Mouse (Mus musculus): ENCODE results near the gene Gm20388. TPM values are rescaled to one million over a fixed set of nuclear protein-coding genes. Genes with fewer than 3 reads are reported as not detected.

The Gm20388 gene
- polyA plus RNA-seq, 1 experiment from 2014 or later = not detected

DNA sequence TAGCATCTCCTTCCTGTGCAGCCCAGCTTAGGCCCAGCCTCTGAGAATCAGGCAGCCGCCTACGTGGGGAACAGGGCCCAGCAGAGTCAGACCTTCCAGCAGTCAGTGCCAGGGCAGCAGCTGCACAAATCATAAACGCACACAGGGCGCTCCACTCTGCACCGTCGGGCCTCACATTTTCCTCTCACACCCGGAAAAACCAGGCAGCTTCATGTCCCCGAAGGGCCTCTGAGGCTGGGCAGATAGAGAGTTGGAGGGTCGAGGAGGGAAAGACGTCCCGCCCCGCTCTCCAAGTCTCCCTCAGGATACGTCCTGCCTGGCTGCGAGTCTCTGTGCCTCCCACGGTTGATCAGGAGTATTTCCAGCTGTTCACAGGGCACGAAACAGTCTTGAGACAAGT, 2600.9 kb downstream of the Gm20388 start:
- Histone ChIP-seq H3K9me3 (ENCODE audit: control insufficient read depth, low read length) (no peaks in the 10 kb centered on the region), H3K4me1 (replicated peaks; ENCODE audit: control insufficient read depth, insufficient read depth, low read length) (peaks cover 17% of the 10 kb centered on the region), H3K36me3 (ENCODE audit: control insufficient read depth, insufficient read depth, low read length) (peaks cover 2% of the 10 kb centered on the region; the same call in 1 of the 2 replicates), H3K27ac (ENCODE audit: low read length) (peak overlapping the region; percentile 15), H3K27me3 (ENCODE audit: control insufficient read depth, insufficient read depth, low read depth, low read length) (no peaks in the 10 kb centered on the region), H3K4me2 (ENCODE audit: low read depth, low read length) (no peak overlapping the region), H3K9ac (ENCODE audit: low read length) (no peak overlapping the region), H3K4me3 (ENCODE audit: low read length) (no peak overlapping the region)
- ATAC-seq (ENCODE audit: low read depth) = peak; percentile 89
- WGBS = 32% methylated on average over 16 of the region's 16 CpGs

DNA sequence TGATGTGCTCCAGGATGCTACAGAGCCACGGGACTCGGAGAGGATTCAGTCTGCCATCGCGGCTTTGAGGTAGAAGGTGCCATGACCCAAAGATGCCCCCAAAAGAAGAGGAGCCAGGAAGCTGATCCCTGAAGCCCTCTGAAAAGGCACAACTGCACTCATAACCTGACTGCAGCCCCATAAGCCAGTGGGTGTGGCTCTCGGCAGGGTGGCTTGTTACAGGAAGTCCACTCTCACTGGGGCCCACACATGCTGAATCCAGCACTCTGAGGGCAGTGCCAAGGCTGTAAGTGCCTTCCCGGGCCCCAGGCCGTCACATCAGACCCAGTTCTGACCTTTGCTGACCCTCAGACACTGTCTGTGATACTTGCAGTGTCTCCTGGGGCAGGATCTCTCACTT, 2601.8 kb downstream of the Gm20388 start:
- Histone ChIP-seq H3K9me3 (ENCODE audit: control insufficient read depth, low read length) (no peaks in the 10 kb centered on the region), H3K27me3 (ENCODE audit: control insufficient read depth, insufficient read depth, low read depth, low read length) (no peaks in the 10 kb centered on the region), H3K4me2 (ENCODE audit: low read depth, low read length) (no peak overlapping the region), H3K4me3 (ENCODE audit: low read length) (no peak overlapping the region), H3K27ac (ENCODE audit: low read length) (peak overlapping the region; percentile 15), H3K36me3 (ENCODE audit: control insufficient read depth, insufficient read depth, low read length) (peaks cover 2% of the 10 kb centered on the region; the same call in 1 of the 2 replicates), H3K9ac (ENCODE audit: low read length) (no peak overlapping the region), H3K4me1 (replicated peaks; ENCODE audit: control insufficient read depth, insufficient read depth, low read length) (peaks cover 25% of the 10 kb centered on the region)
- no peak for ATAC-seq (ENCODE audit: low read depth)
- 60% methylated on average over 7 of the region's 7 CpGs for WGBS

DNA sequence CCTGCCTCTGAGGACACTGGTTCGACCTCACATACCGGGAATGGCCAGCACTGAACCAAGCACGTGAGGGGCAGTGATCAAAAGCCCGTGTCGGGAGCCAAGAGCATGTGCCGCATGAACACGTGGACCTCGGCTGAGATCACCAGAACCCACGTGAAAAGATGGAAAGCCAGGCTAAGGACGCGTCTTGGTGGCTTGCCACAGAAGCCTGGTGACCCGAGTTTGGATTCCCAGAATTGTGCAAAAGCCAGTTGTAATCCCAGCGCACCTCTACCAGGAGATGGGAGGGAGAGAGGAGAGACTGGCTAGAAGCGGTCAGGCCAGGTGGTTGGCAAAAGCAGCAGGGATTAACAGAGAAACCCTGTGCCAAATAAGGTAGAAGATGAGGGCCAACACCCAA, 2605.1 kb downstream of the Gm20388 start:
- Histone ChIP-seq H3K4me3 (ENCODE audit: low read length) (no peak overlapping the region), H3K9me3 (ENCODE audit: control insufficient read depth, low read length) (no peaks in the 10 kb centered on the region), H3K36me3 (ENCODE audit: control insufficient read depth, insufficient read depth, low read length) (peaks cover 2% of the 10 kb centered on the region; the same call in 1 of the 2 replicates), H3K9ac (ENCODE audit: low read length) (no peak overlapping the region), H3K27ac (ENCODE audit: low read length) (no peak overlapping the region), H3K4me1 (replicated peaks; ENCODE audit: control insufficient read depth, insufficient read depth, low read length) (peaks cover 44% of the 10 kb centered on the region), H3K27me3 (ENCODE audit: control insufficient read depth, insufficient read depth, low read depth, low read length) (no peaks in the 10 kb centered on the region), H3K4me2 (ENCODE audit: low read depth, low read length) (no peak overlapping the region)
- ATAC-seq (ENCODE audit: low read depth) = no peak
- WGBS = 87% methylated on average over 14 of the region's 14 CpGs

DNA sequence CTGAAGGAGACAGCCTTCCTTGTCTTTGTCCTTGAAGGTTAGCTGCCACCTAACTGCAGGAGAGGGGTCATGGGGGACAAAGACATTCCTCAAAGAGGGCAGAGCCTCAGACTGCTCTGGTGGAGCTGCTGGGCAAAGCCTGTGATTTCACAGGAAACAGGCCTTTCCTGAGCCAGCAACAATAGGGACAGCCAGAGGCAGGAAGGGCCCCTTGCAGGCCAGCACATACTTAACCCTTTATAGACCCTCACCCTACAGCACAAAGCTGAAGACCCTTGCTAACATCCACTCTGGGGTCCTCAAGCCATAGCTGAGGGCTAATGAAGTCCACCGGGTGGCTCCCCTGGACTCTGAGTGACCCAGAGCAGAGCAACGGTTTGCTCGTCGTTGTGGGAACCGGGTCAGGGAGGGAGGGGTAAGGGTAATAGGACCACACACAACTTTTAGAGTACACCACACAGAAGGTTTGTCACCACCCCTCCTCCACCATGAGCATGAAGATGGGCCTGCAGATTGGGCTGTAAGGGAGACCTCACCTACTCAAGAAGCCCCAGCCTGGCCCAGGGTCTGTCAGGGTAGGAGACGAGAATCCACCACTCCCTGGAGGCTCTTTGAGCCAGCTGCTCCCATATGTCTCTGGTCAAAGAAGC, 2607.0 kb downstream of the Gm20388 start:
- peak overlapping the region; percentile 32 for H3K9ac ChIP-seq (ENCODE audit: low read length)
- 9% methylated on average over 6 of the region's 6 CpGs for WGBS
- peaks cover 38% of the 10 kb centered on the region for H3K4me1 ChIP-seq (replicated peaks; ENCODE audit: control insufficient read depth, insufficient read depth, low read length)

DNA sequence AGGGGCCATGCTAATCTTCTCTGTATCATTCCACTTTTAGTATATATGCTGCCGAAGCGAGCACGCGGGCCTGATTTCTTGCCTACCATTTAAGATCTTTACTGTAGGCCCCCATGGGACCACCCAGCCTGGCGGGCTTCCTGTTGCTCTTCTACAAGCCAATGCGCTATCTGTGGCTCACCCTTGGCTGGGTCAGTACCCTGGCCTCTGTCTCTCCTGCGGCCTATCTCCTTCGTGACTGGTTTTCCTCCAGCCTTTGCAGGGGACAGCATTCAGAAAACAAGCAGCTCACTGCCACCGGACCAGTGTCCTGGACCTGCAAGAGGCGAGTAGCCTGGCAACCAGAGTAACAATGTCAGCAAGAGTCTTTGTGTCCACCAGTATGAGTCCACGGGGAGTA, 2610.0 kb downstream of the Gm20388 start:
- no peaks in the 10 kb centered on the region for H3K36me3 ChIP-seq (ENCODE audit: control insufficient read depth, insufficient read depth, low read length)
- H3K9me3 ChIP-seq (ENCODE audit: control insufficient read depth, low read length) = no peaks in the 10 kb centered on the region
- no peak for ATAC-seq (ENCODE audit: low read depth)
- H3K4me3 ChIP-seq (ENCODE audit: low read length) = no peak overlapping the region
- H3K27me3 ChIP-seq (ENCODE audit: control insufficient read depth, insufficient read depth, low read depth, low read length) = no peaks in the 10 kb centered on the region
- peaks cover 67% of the 10 kb centered on the region for H3K4me1 ChIP-seq (replicated peaks; ENCODE audit: control insufficient read depth, insufficient read depth, low read length)
- 74% methylated on average over 11 of the region's 11 CpGs for WGBS
- no peak overlapping the region for H3K4me2 ChIP-seq (ENCODE audit: low read depth, low read length)
- peak overlapping the region; percentile 87 for H3K27ac ChIP-seq (ENCODE audit: low read length)
- H3K9ac ChIP-seq (ENCODE audit: low read length) = peak overlapping the region; percentile 42; the same call in 1 of the 2 replicates

More for the DNA sequence above, 2607.0 kb downstream of the Gm20388 start:
- peaks cover 2% of the 10 kb centered on the region; the same call in 1 of the 2 replicates for H3K36me3 ChIP-seq (ENCODE audit: control insufficient read depth, insufficient read depth, low read length)
- no peak overlapping the region for H3K4me3 ChIP-seq (ENCODE audit: low read length)
- ATAC-seq (ENCODE audit: low read depth) = peak; percentile 90
- H3K4me2 ChIP-seq (ENCODE audit: low read depth, low read length) = peak overlapping the region; percentile 13; the same call in 1 of the 2 replicates
- H3K27me3 ChIP-seq (ENCODE audit: control insufficient read depth, insufficient read depth, low read depth, low read length) = no peaks in the 10 kb centered on the region
- H3K9me3 ChIP-seq (ENCODE audit: control insufficient read depth, low read length) = no peaks in the 10 kb centered on the region
- H3K27ac ChIP-seq (ENCODE audit: low read length) = peak overlapping the region; percentile 95

DNA sequence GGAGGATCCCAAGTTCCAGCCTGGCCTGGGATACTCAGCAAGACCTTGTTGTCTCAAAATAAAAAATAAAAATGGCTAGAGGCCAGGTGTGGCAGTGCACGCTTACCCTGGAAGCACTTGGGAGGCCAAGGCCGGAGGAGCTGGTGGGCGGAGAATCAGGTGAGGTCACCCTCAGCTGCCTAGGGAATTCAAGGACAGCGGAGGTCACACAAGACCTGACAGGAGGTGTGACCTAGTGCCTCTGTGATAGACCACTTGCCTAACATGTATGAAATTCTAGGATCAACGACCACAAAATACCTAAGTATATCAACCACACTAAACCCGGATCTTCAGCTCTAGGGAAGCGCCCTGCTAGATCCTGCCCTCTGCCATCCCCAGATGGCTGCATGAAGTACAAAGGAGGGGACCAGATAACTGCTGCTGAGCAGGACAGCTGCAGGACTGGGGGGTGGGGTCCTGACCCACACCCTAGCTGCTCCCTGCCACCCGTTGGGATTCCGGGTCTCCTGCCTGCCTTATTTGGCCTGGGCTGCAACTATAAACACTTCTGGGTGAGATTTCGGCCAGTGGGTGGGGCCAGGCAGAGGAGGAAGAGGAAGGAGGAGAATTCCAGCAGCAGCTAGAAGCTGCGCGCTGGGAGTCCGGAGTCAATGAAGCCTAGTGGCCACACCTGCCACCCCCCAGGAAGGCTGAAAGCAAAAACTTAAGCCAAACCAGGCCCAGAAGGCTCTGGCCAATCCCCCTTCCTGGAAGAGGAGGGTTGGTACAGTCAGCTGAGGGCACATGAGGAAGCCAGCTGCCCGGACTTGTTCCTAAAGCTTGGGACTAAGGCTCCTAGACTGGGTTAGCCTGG, 2612.4 kb downstream of the Gm20388 start:
- H3K9ac ChIP-seq (ENCODE audit: low read length) = peak overlapping the region; percentile 46
- ATAC-seq (ENCODE audit: low read depth) = peak; percentile 43
- H3K27ac ChIP-seq (ENCODE audit: low read length) = peak overlapping the region; percentile 79
- no peak overlapping the region for H3K4me3 ChIP-seq (ENCODE audit: low read length)
- no peaks in the 10 kb centered on the region for H3K36me3 ChIP-seq (ENCODE audit: control insufficient read depth, insufficient read depth, low read length)
- no peaks in the 10 kb centered on the region for H3K27me3 ChIP-seq (ENCODE audit: control insufficient read depth, insufficient read depth, low read depth, low read length)
- peak overlapping the region; percentile 19; the same call in 1 of the 2 replicates for H3K4me2 ChIP-seq (ENCODE audit: low read depth, low read length)
- peaks cover 74% of the 10 kb centered on the region for H3K4me1 ChIP-seq (replicated peaks; ENCODE audit: control insufficient read depth, insufficient read depth, low read length)
- no peaks in the 10 kb centered on the region for H3K9me3 ChIP-seq (ENCODE audit: control insufficient read depth, low read length)
- WGBS = 39% methylated on average over 14 of the region's 14 CpGs

DNA sequence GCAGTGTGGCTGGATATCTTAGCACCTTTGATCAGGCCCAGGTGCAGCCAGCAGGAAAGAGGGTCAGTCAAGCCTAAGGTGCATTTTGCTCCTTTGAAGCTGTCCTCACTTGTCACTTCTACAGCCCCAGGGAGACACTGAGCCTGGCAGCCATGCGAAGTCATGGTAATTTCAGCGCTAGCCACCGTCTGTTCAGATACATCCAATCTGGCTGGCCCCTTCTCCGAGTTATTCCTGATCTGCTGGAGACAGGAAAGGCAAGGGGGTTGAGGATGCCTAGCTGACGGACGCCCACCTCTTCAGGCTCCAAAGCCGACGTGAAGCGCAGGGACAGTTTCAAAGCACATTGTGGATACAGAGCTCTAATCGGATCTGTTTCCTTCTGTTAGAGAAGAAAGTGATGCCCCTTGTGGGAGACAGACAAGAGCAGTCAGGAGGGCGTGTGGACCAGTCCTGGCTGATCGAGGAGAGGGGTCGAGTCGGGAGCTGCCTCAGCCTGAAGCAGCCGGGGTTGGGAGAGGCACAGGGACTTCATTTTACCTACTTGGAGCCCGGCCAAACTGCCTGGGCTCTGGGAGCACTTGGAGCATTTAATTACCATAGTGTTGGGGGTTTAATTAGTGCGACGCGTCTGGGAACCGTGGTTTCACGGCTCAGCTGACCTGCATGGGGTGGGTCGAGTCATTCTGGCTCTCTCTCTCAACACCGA, 2613.2 kb downstream of the Gm20388 start:
- H3K9me3 ChIP-seq (ENCODE audit: control insufficient read depth, low read length) = no peaks in the 10 kb centered on the region
- WGBS = 22% methylated on average over 23 of the region's 23 CpGs
- H3K27me3 ChIP-seq (ENCODE audit: control insufficient read depth, insufficient read depth, low read depth, low read length) = no peaks in the 10 kb centered on the region
- H3K9ac ChIP-seq (ENCODE audit: low read length) = peak overlapping the region; percentile 46
- ATAC-seq (ENCODE audit: low read depth) = no peak
- peak overlapping the region; percentile 19 for H3K4me2 ChIP-seq (ENCODE audit: low read depth, low read length)
- H3K36me3 ChIP-seq (ENCODE audit: control insufficient read depth, insufficient read depth, low read length) = no peaks in the 10 kb centered on the region
- H3K4me3 ChIP-seq (ENCODE audit: low read length) = no peak overlapping the region
- peak overlapping the region; percentile 79 for H3K27ac ChIP-seq (ENCODE audit: low read length)
- peaks cover 66% of the 10 kb centered on the region for H3K4me1 ChIP-seq (replicated peaks; ENCODE audit: control insufficient read depth, insufficient read depth, low read length)

DNA sequence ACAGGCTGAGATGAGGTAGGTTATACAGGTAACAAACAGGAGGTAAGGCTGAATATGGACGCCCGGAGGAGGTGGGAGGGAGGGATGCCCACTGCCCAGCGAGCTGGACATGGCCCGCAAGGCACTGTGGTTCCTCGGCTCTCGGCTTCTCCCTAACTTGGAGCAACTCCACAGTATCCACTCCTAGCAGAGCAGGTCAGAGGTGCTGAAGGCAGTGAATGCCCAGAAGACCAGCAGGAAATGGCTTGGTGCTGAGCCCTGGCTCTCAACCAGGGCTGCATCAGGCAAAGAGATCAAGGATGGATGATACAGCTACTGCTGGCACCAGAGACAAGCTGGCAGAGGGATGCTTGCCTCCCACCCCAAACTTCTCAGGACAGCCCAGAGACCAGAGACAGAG, 2613.9 kb downstream of the Gm20388 start:
- Histone ChIP-seq H3K4me3 (ENCODE audit: low read length) (no peak overlapping the region), H3K36me3 (ENCODE audit: control insufficient read depth, insufficient read depth, low read length) (no peaks in the 10 kb centered on the region), H3K27me3 (ENCODE audit: control insufficient read depth, insufficient read depth, low read depth, low read length) (no peaks in the 10 kb centered on the region), H3K27ac (ENCODE audit: low read length) (peak overlapping the region; percentile 79), H3K9me3 (ENCODE audit: control insufficient read depth, low read length) (no peaks in the 10 kb centered on the region), H3K9ac (ENCODE audit: low read length) (peak overlapping the region; percentile 46), H3K4me1 (replicated peaks; ENCODE audit: control insufficient read depth, insufficient read depth, low read length) (peaks cover 61% of the 10 kb centered on the region), H3K4me2 (ENCODE audit: low read depth, low read length) (no peak overlapping the region)
- no peak for ATAC-seq (ENCODE audit: low read depth)
- 77% methylated on average over 6 of the region's 6 CpGs for WGBS

DNA sequence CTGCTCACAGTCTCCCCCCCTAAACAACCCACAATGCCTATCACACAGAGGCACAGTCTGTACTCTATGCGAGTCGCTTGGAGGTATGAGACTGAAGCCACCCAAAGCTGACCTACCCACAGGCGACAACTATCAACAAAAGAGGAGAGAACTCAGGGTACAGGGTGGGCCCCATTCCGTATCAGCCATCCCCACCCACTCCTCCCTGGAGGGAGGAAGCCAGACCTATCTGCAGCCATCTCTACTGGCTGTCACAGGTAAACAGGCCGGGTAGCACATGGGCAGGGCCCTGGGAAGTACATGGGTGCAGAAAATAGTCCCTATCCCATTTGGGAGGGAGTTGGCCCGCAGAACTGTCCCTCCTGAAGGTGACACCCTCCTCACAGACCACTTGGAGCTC, 2614.4 kb downstream of the Gm20388 start:
- Histone ChIP-seq H3K27ac (ENCODE audit: low read length) (no peak overlapping the region), H3K4me2 (ENCODE audit: low read depth, low read length) (no peak overlapping the region), H3K4me1 (replicated peaks; ENCODE audit: control insufficient read depth, insufficient read depth, low read length) (peaks cover 61% of the 10 kb centered on the region), H3K9ac (ENCODE audit: low read length) (no peak overlapping the region), H3K4me3 (ENCODE audit: low read length) (no peak overlapping the region), H3K27me3 (ENCODE audit: control insufficient read depth, insufficient read depth, low read depth, low read length) (no peaks in the 10 kb centered on the region), H3K36me3 (ENCODE audit: control insufficient read depth, insufficient read depth, low read length) (no peaks in the 10 kb centered on the region), H3K9me3 (ENCODE audit: control insufficient read depth, low read length) (no peaks in the 10 kb centered on the region)
- no peak for ATAC-seq (ENCODE audit: low read depth)
- WGBS = 66% methylated on average over 6 of the region's 6 CpGs
